Mouse (Mus musculus) MEL (cell line): ENCODE results near the gene Pink1. TPM values are rescaled to one million over a fixed set of nuclear protein-coding genes. Genes with fewer than 3 reads are reported as not detected.
"Not testable (repeated sequence)": the region's sequence is repeated elsewhere in the genome, so short reads cannot be mapped to it uniquely, and the experiment has no call there.

ENCODE experiments used
- DNase-seq: peaks from one replicate; pipeline ENCODE4 v3.0.0; 2011; ENCODE audit warnings: low read depth, low spot score
- H3K27ac ChIP-seq: 2 replicates; pipeline ENCODE4 v1.5.1; 2012; ENCODE audit warnings: low read depth, mild to moderate bottlenecking, control low read depth, low read length, moderate library complexity; ENCODE audit not compliant: control insufficient read depth
- H3K27me3 ChIP-seq, 2 experiments: fragments of 150-350 bp in 1 of 2; sonication (generic) in 1 of 2; 2 replicates each; pipeline ENCODE4 v1.6.1; 2012; ENCODE audit warnings: low read length in 2 of 2, mild to moderate bottlenecking in 2 of 2, improper control_type of control experiment in 1 of 2, moderate library complexity in 1 of 2; ENCODE audit not compliant: insufficient read depth in 2 of 2, control insufficient read depth in 1 of 2
- H3K36me3 ChIP-seq, 2 experiments: 2 replicates each; pipeline ENCODE4 v1.6.1; 2012 to 2014; ENCODE audit warnings: low read length in 2 of 2, improper control_type of control experiment in 1 of 2, inconsistent platforms in 1 of 2, mild to moderate bottlenecking in 1 of 2; ENCODE audit not compliant: insufficient read depth in 2 of 2, control insufficient read depth in 1 of 2
- H3K4me1 ChIP-seq, 2 experiments: fragments of 150-350 bp in 1 of 2; sonication (generic) in 1 of 2; 2 replicates each; pipeline ENCODE4 v1.6.1; 2012; ENCODE audit warnings: low read length in 2 of 2, improper control_type of control experiment in 1 of 2, mild to moderate bottlenecking in 1 of 2; ENCODE audit not compliant: insufficient read depth in 2 of 2, control insufficient read depth in 1 of 2
- H3K4me3 ChIP-seq, 2 experiments: fragments of 150-350 bp in 1 of 2; sonication (generic) in 1 of 2; 2 replicates each; pipeline ENCODE4 v1.5.1; 2012; ENCODE audit warnings: low read depth in 2 of 2, low read length in 2 of 2, mild to moderate bottlenecking in 2 of 2, moderate library complexity in 2 of 2, control low read depth in 1 of 2, improper control_type of control experiment in 1 of 2; ENCODE audit not compliant: control insufficient read depth in 1 of 2, insufficient read depth in 1 of 2
- H3K79me2 ChIP-seq: 2 replicates; pipeline ENCODE4 v1.6.1; 2012; ENCODE audit warnings: mild to moderate bottlenecking, low read length, moderate library complexity; ENCODE audit not compliant: control insufficient read depth, poor library complexity, insufficient read depth
- H3K9ac ChIP-seq: 2 replicates; pipeline ENCODE4 v1.6.1; 2012; ENCODE audit warnings: low read depth, mild to moderate bottlenecking, control low read depth, low read length, moderate library complexity; ENCODE audit not compliant: control insufficient read depth, poor library complexity, severe bottlenecking
- H3K9me3 ChIP-seq: fragments of 150-350 bp; sonication (generic); replicated peaks from 2 replicates; pipeline ENCODE4 v1.6.1; 2012; ENCODE audit warnings: mild to moderate bottlenecking, low read length, improper control_type of control experiment, moderate library complexity; ENCODE audit not compliant: insufficient read depth
- CTCF ChIP-seq, 3 experiments: IDR thresholded peaks in 2 of 3; conservative IDR thresholded peaks in 1 of 3; 2 replicates each; pipeline ENCODE4 v1.5.1; 2011 to 2012; ENCODE audit warnings: low read length in 3 of 3, low read depth in 2 of 3, mild to moderate bottlenecking in 2 of 3, improper control_type of control experiment in 1 of 3, inconsistent platforms in 1 of 3, mixed read lengths in 1 of 3, moderate library complexity in 1 of 3; ENCODE audit not compliant: control insufficient read depth in 1 of 3, insufficient read depth in 1 of 3, poor library complexity in 1 of 3, severe bottlenecking in 1 of 3
- ELF1 ChIP-seq: IDR thresholded peaks from 2 replicates; pipeline ENCODE4 v1.6.1; 2014; ENCODE audit warnings: low read depth, mild to moderate bottlenecking, inconsistent platforms, low read length, improper control_type of control experiment, moderate library complexity
- EP300 ChIP-seq, 2 experiments: IDR thresholded peaks; 2 replicates each; pipeline ENCODE4 v1.6.1; 2011; ENCODE audit warnings: improper control_type of control experiment in 2 of 2, low read length in 2 of 2, low read depth in 1 of 2, mild to moderate bottlenecking in 1 of 2
- ETS1 ChIP-seq: IDR thresholded peaks from 2 replicates; pipeline ENCODE4 v1.6.1; 2012; ENCODE audit warnings: low read depth, mild to moderate bottlenecking, inconsistent platforms, low read length, improper control_type of control experiment, moderate library complexity
- GATA1 ChIP-seq: IDR thresholded peaks from 2 replicates; pipeline ENCODE4 v1.6.1; 2011; ENCODE audit warnings: low read depth, low read length, improper control_type of control experiment
- MEF2A ChIP-seq: IDR thresholded peaks from 2 replicates; pipeline ENCODE4 v1.6.1; 2014; ENCODE audit warnings: low read depth, mild to moderate bottlenecking, inconsistent platforms, low read length, improper control_type of control experiment; ENCODE audit not compliant: poor library complexity, insufficient replicate concordance, severe bottlenecking; ENCODE audit errors: extremely low read depth
- MYB ChIP-seq: IDR thresholded peaks from 2 replicates; pipeline ENCODE4 v1.6.1; 2011; ENCODE audit warnings: mild to moderate bottlenecking, low read depth, low read length, improper control_type of control experiment
- NELFE ChIP-seq: IDR thresholded peaks from 2 replicates; pipeline ENCODE4 v1.6.1; 2011; ENCODE audit warnings: low read depth, low read length, improper control_type of control experiment
- POLR2A ChIP-seq, 2 experiments: IDR thresholded peaks; 2 replicates each; pipeline ENCODE4 v1.6.1; 2011 to 2012; ENCODE audit warnings: low read length in 2 of 2, mild to moderate bottlenecking in 2 of 2, control low read depth in 1 of 2, improper control_type of control experiment in 1 of 2, low read depth in 1 of 2, moderate library complexity in 1 of 2; ENCODE audit not compliant: control insufficient read depth in 1 of 2, insufficient read depth in 1 of 2, poor library complexity in 1 of 2
- POLR2AphosphoS2 ChIP-seq: IDR thresholded peaks from 2 replicates; pipeline ENCODE4 v1.6.1; 2011; ENCODE audit warnings: low read length, improper control_type of control experiment
- SIN3A ChIP-seq: IDR thresholded peaks from 2 replicates; pipeline ENCODE4 v1.6.1; 2012; ENCODE audit warnings: low read length, improper control_type of control experiment, inconsistent platforms
- TBP ChIP-seq: IDR thresholded peaks from 2 replicates; pipeline ENCODE4 v1.8.0; 2011; ENCODE audit warnings: low read depth, low read length, improper control_type of control experiment
- TCF12 ChIP-seq: IDR thresholded peaks from 2 replicates; pipeline ENCODE4 v1.6.1; 2014; ENCODE audit warnings: low read depth, mild to moderate bottlenecking, inconsistent platforms, low read length, improper control_type of control experiment, moderate library complexity
- USF1 ChIP-seq: IDR thresholded peaks from 2 replicates; pipeline ENCODE4 v1.6.1; 2014; ENCODE audit warnings: low read depth, mild to moderate bottlenecking, inconsistent platforms, low read length, improper control_type of control experiment, moderate library complexity
- USF2 ChIP-seq, 2 experiments: IDR thresholded peaks; 2 replicates each; pipeline ENCODE4 v1.6.1; 2011 to 2012; ENCODE audit warnings: improper control_type of control experiment in 2 of 2, low read length in 2 of 2, borderline replicate concordance in 1 of 2, inconsistent platforms in 1 of 2, low read depth in 1 of 2, mild to moderate bottlenecking in 1 of 2; ENCODE audit not compliant: insufficient read depth in 1 of 2
- polyA plus RNA-seq, 2 experiments: library from polyadenylated mRNA; stranded (reverse) in 1 of 2; unstranded in 1 of 2; fragments of >175 nt in 1 of 2; fragments of >200 nt in 1 of 2; gene quantifications; 2 replicates each; pipeline versions ENCODE4 v1.2.1 to v1.2.4; 2012; ENCODE audit warnings: low replicate concordance in 2 of 2, low read depth in 1 of 2; ENCODE audit not compliant: insufficient read length in 2 of 2, insufficient read depth in 1 of 2, missing spikeins in 1 of 2
- total RNA-seq: library from RNA; depleted of rRNA; stranded (reverse); fragments of 300-350 nt; gene quantifications from 2 replicates; pipeline ENCODE4 v1.2.3, GENCODE M21; 2012

Gene Pink1
- total and polyA plus RNA-seq, 3 experiments: 21.2 to 22.1 TPM; not detected in 1

- TF ChIP-seq MEF2A (no peak), TBP (no peak), CTCF (IDR thresholded peaks at IDR 0.05 in 2 of 3, conservative IDR thresholded peaks at IDR 0.05 in 1 of 3; ENCODE audit: control insufficient read depth in 1 of 3, insufficient read depth in 1 of 3, low read depth in 2 of 3, low read length in 3 of 3, poor library complexity in 1 of 3, severe bottlenecking in 1 of 3) (no peak), USF1 (no peak), NELFE (no peak), EP300 (IDR thresholded peaks at IDR 0.05; ENCODE audit: low read depth in 1 of 2, low read length in 2 of 2) (no peak), TCF12 (no peak), ETS1 (no peak), GATA1 (no peak), SIN3A (no peak), MYB (no peak)
- H3K4me1 ChIP-seq: peaks cover 0 to 4% of the 10 kb centered on the region in 2 experiments; a peak in 1 of 4 replicates
- H3K9me3 ChIP-seq: no peaks in the 10 kb centered on the region
- H3K36me3 ChIP-seq: 0 out of 4 replicates have a peak, but pooled peaks cover 0 to 2% of the 10 kb centered on the region in 2 experiments
- H3K9ac ChIP-seq: no peak overlapping the region
- H3K27me3 ChIP-seq: no peaks in the 10 kb centered on the region; a peak in 1 of 4 replicates
- no peak overlapping the region for H3K27ac ChIP-seq
- DNase-seq: no peak
- peaks cover 3% of the 10 kb centered on the region; the same call in 1 of the 2 replicates for H3K79me2 ChIP-seq
- H3K4me3 ChIP-seq: no peak overlapping the region
Measured at GRCm38 (mm10) chr4:138327891-138328470, 1.9 kb upstream of the Pink1 start.

DNA sequence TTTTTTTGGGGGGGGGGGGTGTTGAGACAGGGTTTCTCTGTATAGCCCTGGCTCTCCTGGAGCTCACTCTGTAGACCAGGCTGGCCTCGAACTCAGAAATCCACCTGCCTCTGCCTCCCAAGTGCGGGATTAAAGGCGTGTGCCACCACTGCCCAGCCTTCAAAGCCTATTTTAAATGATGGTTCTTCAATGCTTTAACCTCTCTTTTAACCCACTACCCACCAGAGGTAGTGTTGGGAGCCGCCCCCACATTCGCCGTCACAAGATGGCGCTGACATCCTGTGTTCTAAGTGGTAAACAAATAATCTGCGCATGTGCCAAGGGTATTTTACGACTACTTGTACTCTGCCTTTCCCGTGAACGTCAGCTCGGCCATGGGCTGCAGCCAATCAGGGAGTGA is 1.0 kb upstream of the Pink1 start:
- H3K79me2 ChIP-seq, H3K9ac ChIP-seq, H3K27me3 ChIP-seq, H3K27ac ChIP-seq, H3K4me3 ChIP-seq, DNase-seq, H3K36me3 ChIP-seq, H3K4me1 ChIP-seq, H3K9me3 ChIP-seq: not testable (repeated sequence)

DNA sequence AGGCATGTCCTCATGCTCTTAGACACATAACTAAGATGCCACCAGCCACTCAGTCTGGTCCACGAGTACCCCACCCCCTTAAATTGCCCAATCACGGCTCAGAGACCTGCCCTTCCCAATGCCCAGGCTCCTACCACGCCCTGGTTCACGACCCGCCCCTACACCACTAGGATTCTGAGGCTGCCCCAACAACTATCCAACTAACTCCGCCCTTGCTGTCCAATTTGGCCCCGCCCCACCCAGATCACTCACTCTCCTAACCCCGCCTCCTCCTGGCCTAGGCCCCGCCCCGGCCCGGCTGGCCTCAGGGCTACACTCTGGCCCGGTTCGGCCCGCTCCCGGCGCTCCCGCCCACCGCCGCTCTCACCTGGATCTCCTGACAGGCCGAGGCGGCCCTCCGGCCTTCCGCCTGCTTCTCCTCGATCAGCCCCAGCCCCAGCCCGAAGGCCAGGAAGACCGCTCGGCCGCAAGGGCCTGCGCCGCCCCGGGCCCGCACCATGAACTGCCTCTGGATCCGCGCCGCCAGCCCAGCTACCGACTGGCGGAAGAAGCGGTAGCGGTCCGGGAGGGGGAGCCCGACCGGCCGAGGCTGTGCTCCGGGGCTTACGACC is 536 bp downstream of the Pink1 start:
- H3K4me3 ChIP-seq: peak overlapping the region; percentile 90 to 92
- peaks cover 0 to 4% of the 10 kb centered on the region in 2 experiments; a peak in 1 of 4 replicates for H3K4me1 ChIP-seq
- peak overlapping the region; percentile 90 for H3K9ac ChIP-seq
- peak in 1 of 2 experiments; percentile 23; a peak in 1 of 4 replicates for TF ChIP-seq POLR2A (IDR thresholded peaks at IDR 0.05; ENCODE audit: control insufficient read depth in 1 of 2, insufficient read depth in 1 of 2, low read depth in 1 of 2, low read length in 2 of 2, poor library complexity in 1 of 2)
- no peak for TF ChIP-seq USF2 (IDR thresholded peaks at IDR 0.05; ENCODE audit: borderline replicate concordance in 1 of 2, insufficient read depth in 1 of 2, low read depth in 1 of 2, low read length in 2 of 2)
- no peak for TF ChIP-seq ELF1
- TF ChIP-seq POLR2AphosphoS2: 0 out of 2 replicates have a peak, but pooled peaks have one; percentile 34
- peaks cover 3% of the 10 kb centered on the region; the same call in 1 of the 2 replicates for H3K79me2 ChIP-seq
- no peaks in the 10 kb centered on the region for H3K27me3 ChIP-seq
- no peaks in the 10 kb centered on the region for H3K9me3 ChIP-seq
- DNase-seq: peak; percentile 88
- H3K27ac ChIP-seq: peak overlapping the region; percentile 45
- H3K36me3 ChIP-seq: 0 out of 4 replicates have a peak, but pooled peaks cover 0 to 2% of the 10 kb centered on the region in 2 experiments
